Comparison of ENCODE assay signal across 21 mouse cellular contexts in genomic region chr6:51728816-51729562, GRCm38 (mm10).
DNase-seq lines count a peak whose midpoint lies in the region; ATAC-seq and TF ChIP-seq lines count a peak whose summit lies in the region.
"Had no signal": no experiment of that assay in that cellular context is flagged by ENCODE, and none has a peak within 500 bp of the region (broad histone marks: within the 10 kb centered on the region; RNA-seq: fewer than 3 reads in every experiment).

No protein-coding gene starts in this region.

- no peak overlapping the region for H3K4me3 ChIP-seq in forebrain, embryonic 15.5 days
- no peak overlapping the region for H3K4me3 ChIP-seq in forebrain, embryonic 10.5 days
- no peak overlapping the region for H3K4me3 ChIP-seq in hindbrain, postnatal 0 days (ENCODE audit: low read length)
- no peak overlapping the region for H3K4me3 ChIP-seq in hindbrain, embryonic 11.5 days (ENCODE audit: low read depth, low read length)
- no peak overlapping the region for H3K4me3 ChIP-seq in neural tube, embryonic 13.5 days
- H3K4me3 ChIP-seq: gastrocnemius, adult 2 months; limb, embryonic 13.5 days; liver, embryonic 13.5 days had no signal

- H3K9me3 ChIP-seq in forebrain, embryonic 15.5 days = no peaks in the 10 kb centered on the region
- no peaks in the 10 kb centered on the region for H3K9me3 ChIP-seq in forebrain, embryonic 10.5 days
- no peaks in the 10 kb centered on the region for H3K9me3 ChIP-seq in hindbrain, postnatal 0 days (ENCODE audit: low read length)
- H3K9me3 ChIP-seq in hindbrain, embryonic 11.5 days (ENCODE audit: control insufficient read depth, low read length) = no peaks in the 10 kb centered on the region
- no peaks in the 10 kb centered on the region for H3K9me3 ChIP-seq in neural tube, embryonic 13.5 days
- H3K9me3 ChIP-seq: limb, embryonic 13.5 days; liver, embryonic 13.5 days had no signal

- H3K4me2 ChIP-seq in forebrain, embryonic 15.5 days (replicated peaks) = no peak overlapping the region
- no peak overlapping the region for H3K4me2 ChIP-seq in hindbrain, postnatal 0 days (ENCODE audit: low read depth, low read length)
- no peak overlapping the region for H3K4me2 ChIP-seq in hindbrain, embryonic 11.5 days (replicated peaks; ENCODE audit: low read depth, low read length)
- no peak overlapping the region for H3K4me2 ChIP-seq in neural tube, embryonic 13.5 days
- H3K4me2 ChIP-seq: heart, embryonic 11.5 days; limb, embryonic 13.5 days; liver, embryonic 13.5 days; lung, embryonic 14.5 days had no signal

- 55% methylated on average over 10 of the region's 10 CpGs for WGBS in forebrain, embryonic 15.5 days
- WGBS in forebrain, embryonic 10.5 days = 87% methylated on average over 10 of the region's 10 CpGs
- 44% methylated on average over 10 of the region's 10 CpGs for WGBS in hindbrain, postnatal 0 days
- 81% methylated on average over 10 of the region's 10 CpGs for WGBS in hindbrain, embryonic 11.5 days
- WGBS in neural tube, embryonic 13.5 days = 30% methylated on average over 10 of the region's 10 CpGs

- TF ChIP-seq CTCF in hindbrain, postnatal 0 days (IDR thresholded peaks at IDR 0.05; ENCODE audit: low read depth) = no peak

- H3K27ac ChIP-seq in forebrain, embryonic 15.5 days (replicated peaks) = peak overlapping the region; percentile 64
- no peak overlapping the region for H3K27ac ChIP-seq in forebrain, embryonic 10.5 days
- 0 out of 2 replicates have a peak overlapping the region, but pooled peaks have one; percentile 26 for H3K27ac ChIP-seq in hindbrain, postnatal 0 days
- no peak overlapping the region for H3K27ac ChIP-seq in hindbrain, embryonic 11.5 days (ENCODE audit: low read depth, low read length)
- H3K27ac ChIP-seq in neural tube, embryonic 13.5 days (replicated peaks) = peak overlapping the region; percentile 30
- H3K27ac ChIP-seq: gastrocnemius, adult 2 months; limb, embryonic 13.5 days; liver, embryonic 13.5 days; stomach, postnatal 0 days had no signal

- H3K27me3 ChIP-seq in forebrain, embryonic 15.5 days = no peaks in the 10 kb centered on the region
- H3K27me3 ChIP-seq in forebrain, embryonic 10.5 days (ENCODE audit: poor library complexity, severe bottlenecking) = no peaks in the 10 kb centered on the region
- no peaks in the 10 kb centered on the region for H3K27me3 ChIP-seq in hindbrain, postnatal 0 days (ENCODE audit: insufficient read depth, low read length)
- H3K27me3 ChIP-seq in hindbrain, embryonic 11.5 days (ENCODE audit: control insufficient read depth, insufficient read depth, low read length) = no peaks in the 10 kb centered on the region
- no peaks in the 10 kb centered on the region for H3K27me3 ChIP-seq in neural tube, embryonic 13.5 days
- H3K27me3 ChIP-seq: limb, embryonic 13.5 days; liver, embryonic 13.5 days had no signal

- peaks cover 46% of the 10 kb centered on the region for H3K4me1 ChIP-seq in forebrain, embryonic 15.5 days
- H3K4me1 ChIP-seq in forebrain, embryonic 10.5 days = peaks cover 18% of the 10 kb centered on the region
- peaks cover 9% of the 10 kb centered on the region; the same call in 1 of the 2 replicates for H3K4me1 ChIP-seq in hindbrain, postnatal 0 days (ENCODE audit: insufficient read depth, low read length)
- H3K4me1 ChIP-seq in hindbrain, embryonic 11.5 days (replicated peaks; ENCODE audit: control insufficient read depth, insufficient read depth, low read length) = no peaks in the 10 kb centered on the region
- peaks cover 47% of the 10 kb centered on the region for H3K4me1 ChIP-seq in neural tube, embryonic 13.5 days (replicated peaks)

- no peak overlapping the region for H3K9ac ChIP-seq in forebrain, embryonic 15.5 days (replicated peaks)
- H3K9ac ChIP-seq in hindbrain, postnatal 0 days (replicated peaks; ENCODE audit: low read length) = 0 out of 2 replicates have a peak overlapping the region, but pooled peaks have one; percentile 3
- H3K9ac ChIP-seq in hindbrain, embryonic 11.5 days (ENCODE audit: low read depth, low read length) = no peak overlapping the region
- H3K9ac ChIP-seq in neural tube, embryonic 13.5 days = no peak overlapping the region
- H3K9ac ChIP-seq: limb, embryonic 13.5 days; liver, embryonic 13.5 days; lung, embryonic 14.5 days had no signal

- DNase-seq in forebrain, embryonic 10.5 days (ENCODE audit: extremely low spot score, low spot score) = no peak
- DNase-seq in hindbrain, postnatal 0 days (ENCODE audit: low spot score) = peak; percentile 53
- DNase-seq in hindbrain, embryonic 11.5 days (ENCODE audit: low spot score) = no peak
- DNase-seq in neural tube, embryonic 10.5 days (ENCODE audit: extremely low spot score, low spot score) = no peak
- DNase-seq in embryo, embryonic 10.5 days (ENCODE audit: low spot score) = no peak
- DNase-seq: B cell, adult 2 months; cerebellum, postnatal 36 days; gastrocnemius, adult 2 months; heart, postnatal 14 days; kidney, adult 8-10 months; kidney, postnatal 14 days; layer of hippocampus, adult 9-11 months; liver, embryonic 13.5 days; lung, embryonic 14.5 days; lung, postnatal 36 days; right cerebral cortex, adult 18-20 months had no signal

- no peak for ATAC-seq in forebrain, embryonic 15.5 days (replicated peaks)
- no peak; the same call in 1 of the 2 replicates for ATAC-seq in hindbrain, postnatal 0 days
- ATAC-seq in hindbrain, embryonic 11.5 days (ENCODE audit: low FRiP score) = no peak
- peak; percentile 83 for ATAC-seq in neural tube, embryonic 13.5 days (ENCODE audit: low read depth)

- H3K36me3 ChIP-seq in forebrain, embryonic 15.5 days = no peaks in the 10 kb centered on the region
- no peaks in the 10 kb centered on the region for H3K36me3 ChIP-seq in forebrain, embryonic 10.5 days (replicated peaks)
- H3K36me3 ChIP-seq in hindbrain, postnatal 0 days (ENCODE audit: insufficient read depth, low read length) = no peaks in the 10 kb centered on the region
- no peaks in the 10 kb centered on the region for H3K36me3 ChIP-seq in hindbrain, embryonic 11.5 days (ENCODE audit: control insufficient read depth, insufficient read depth, low read length)
- H3K36me3 ChIP-seq in neural tube, embryonic 13.5 days = no peaks in the 10 kb centered on the region
- H3K36me3 ChIP-seq: limb, embryonic 13.5 days; liver, embryonic 13.5 days had no signal

Comparison
In these comparisons a context has a peak if more than half of its experiments do, and no peak if none do; other contexts are left out.
1. H3K27ac ChIP-seq: peak in forebrain, embryonic 15.5 days (single experiment), hindbrain, postnatal 0 days (single experiment) and neural tube, embryonic 13.5 days (single experiment); none in forebrain, embryonic 10.5 days (single experiment) and hindbrain, embryonic 11.5 days (single experiment).